Mouse (Mus musculus) 3T3-L1 (cell line): ENCODE measurements around the gene Naa60.
A peak's percentile ranks its signal among the peaks of the same experiment; 100 is the strongest.

Experiments
- DNase-seq: peaks from one replicate; pipeline ENCODE4 v3.0.0-alpha.2; 2015; ENCODE audit warnings: low read depth, low spot score

The Naa60 gene

GRCm38 (mm10) chr16:3885065-3885670, 13.0 kb downstream of the Naa60 start:
- DNase-seq: peak; percentile 36

DNA sequence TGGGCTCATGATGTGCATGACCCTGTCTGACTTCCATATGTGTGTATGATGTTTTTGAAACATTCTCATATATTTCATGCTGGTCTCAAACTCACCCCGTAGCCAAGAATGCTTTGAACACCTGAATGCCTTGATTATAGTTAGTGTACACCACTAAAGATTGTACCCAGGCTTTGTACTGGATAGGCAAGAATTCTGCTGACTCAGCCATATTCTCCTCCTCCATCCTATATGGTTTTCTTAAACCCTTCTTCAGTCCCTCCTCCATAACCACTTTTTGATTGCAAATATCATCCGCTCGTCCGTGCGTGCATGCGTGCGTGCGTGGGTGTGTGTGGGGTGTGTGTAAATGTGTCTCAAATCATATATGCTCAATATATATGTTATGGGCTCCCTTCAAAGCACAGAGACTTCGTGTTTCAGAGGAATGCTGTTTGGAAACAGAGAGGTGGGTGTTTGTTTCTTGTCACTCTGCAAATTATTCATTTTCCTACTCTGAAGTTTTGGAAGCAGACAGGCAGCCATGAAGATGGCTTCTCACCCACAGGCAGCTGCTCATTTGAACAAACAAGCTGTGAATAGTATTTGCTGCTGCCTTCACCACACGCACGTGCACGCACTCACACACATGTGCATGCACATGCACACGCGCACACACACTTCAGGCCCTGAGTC, 19.6 kb downstream of the Naa60 start:
- DNase-seq: no peak

DNA sequence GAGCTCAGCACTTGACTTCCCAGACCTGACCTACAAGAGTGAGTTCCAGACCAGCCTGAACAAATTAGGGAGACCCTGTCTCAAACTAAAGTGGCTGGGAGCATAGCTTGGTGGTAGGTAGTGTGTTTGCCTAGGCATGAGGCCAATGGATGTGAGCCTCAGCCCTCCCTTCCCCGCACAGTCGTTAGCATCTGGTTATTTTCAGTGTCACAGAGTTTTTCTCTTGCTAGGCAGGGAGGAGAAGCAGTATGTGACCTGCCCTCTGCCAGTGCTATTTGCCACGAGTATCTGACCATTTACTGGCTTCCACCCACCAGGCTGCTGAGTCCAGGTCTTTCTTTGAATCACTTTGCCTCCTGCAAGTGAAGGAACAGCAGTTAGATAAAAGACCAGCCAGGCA, 21.6 kb downstream of the Naa60 start:
- no peak for DNase-seq

- no peak for DNase-seq
Measured at GRCm38 (mm10) chr16:3895173-3895792, 23.1 kb downstream of the Naa60 start.

DNA sequence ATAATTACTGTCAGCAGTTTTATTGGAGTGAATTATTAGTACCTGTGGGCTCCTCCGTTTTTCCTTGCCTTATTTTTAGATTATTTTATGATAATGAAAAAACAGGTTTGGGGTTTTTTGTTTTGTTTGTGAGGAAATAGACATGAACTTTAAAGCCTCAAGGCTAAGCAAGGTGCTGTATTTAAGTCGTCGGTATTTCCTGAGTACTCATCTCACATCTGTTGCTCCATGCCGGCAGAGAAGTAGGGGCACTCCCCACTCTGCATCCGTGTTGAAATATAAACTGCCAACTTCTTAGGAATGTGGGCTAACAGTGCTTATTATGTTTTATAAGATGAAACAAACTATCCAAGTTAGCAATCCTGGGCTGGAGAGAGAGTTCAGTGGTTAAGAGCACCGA, 23.9 kb downstream of the Naa60 start:
- DNase-seq: no peak

- DNase-seq: no peak
Measured at GRCm38 (mm10) chr16:3896553-3896952, 24.4 kb downstream of the Naa60 start.

GRCm38 (mm10) chr16:3907471-3907870, 35.3 kb downstream of the Naa60 start:
- no peak for DNase-seq

DNA sequence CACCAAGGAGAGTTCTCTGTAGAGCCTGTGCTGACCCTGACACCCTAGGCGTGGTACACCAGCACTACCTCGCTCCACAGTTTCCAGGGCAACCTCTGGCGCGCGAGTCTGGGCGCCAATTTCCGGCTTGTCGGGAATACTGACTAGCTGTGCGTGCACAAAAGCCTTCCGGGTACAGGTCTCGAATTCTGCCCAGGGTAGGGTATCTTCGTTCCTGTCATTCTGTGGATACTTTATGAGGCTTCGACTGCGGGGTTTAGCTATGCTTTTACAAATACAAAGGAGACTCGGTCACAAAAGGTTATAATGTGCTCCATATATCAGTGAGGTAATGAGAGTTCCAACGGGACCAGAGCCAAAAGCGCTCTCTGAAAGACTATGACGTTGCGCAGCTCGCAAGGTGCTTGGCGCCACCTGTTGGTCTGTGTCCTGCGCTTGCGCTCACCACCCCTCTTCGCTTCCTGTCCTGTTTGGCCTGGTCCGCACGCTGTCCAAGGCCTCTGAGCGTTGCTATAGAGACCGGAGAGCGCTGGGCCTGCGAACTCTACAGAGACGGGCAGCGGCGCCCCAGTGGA, 36.4 kb downstream of the Naa60 start, which contains the start of the genes 1700037C18Rik and Cluap1:
Gene 1700037C18Rik (minus strand): TSS at position 153 of the 575 bp plus-strand sequence.
Gene Cluap1 (plus strand): TSS at position 265 of the 575 bp plus-strand sequence.
- peak; percentile 97 for DNase-seq

DNA sequence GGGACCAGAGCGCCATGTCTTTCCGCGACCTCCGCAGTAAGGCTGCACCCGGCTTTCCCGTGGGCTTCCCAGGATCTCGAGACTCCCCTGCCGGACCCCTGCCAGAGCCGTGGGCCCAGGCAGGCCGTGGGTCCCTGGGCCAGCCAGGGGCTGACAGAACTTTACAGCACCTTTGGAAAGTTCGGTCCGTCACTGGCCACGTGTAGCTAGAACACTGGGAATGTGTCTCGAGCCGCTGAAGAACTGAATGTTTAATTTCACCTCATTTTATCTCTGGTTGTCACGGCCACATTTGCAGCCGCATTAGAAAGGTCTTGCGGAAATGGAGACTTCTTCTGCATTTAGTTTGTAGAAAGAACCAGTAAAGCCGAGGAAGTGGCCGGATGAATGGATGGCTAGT, 36.9 kb downstream of the Naa60 start:
- no peak for DNase-seq

- no peak for DNase-seq
Measured at GRCm38 (mm10) chr16:3920756-3921155, 48.6 kb downstream of the Naa60 start.

DNA sequence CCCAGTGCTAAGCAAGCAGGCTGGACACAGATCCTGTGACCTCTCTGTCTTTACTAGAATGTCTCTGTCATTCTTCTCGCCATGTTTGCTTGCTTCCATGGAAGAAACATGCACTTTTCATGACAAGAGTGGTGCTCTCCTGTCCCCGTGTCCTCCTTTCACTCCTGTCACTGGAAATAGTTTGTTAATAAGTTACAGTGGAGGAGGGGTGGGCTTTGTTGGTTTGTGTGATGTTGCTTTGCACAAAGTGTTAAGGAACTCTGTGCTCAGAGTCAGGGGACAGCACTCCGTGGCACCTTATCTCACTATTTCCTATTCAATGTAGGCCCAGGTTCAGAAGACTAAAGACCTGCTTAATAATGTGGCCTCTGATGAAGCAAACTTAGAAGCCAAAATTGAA, 51.3 kb downstream of the Naa60 start:
- DNase-seq: peak; percentile 7

GRCm38 (mm10) chr16:3923966-3924365, 51.8 kb downstream of the Naa60 start:
- peak; percentile 92 for DNase-seq

DNA sequence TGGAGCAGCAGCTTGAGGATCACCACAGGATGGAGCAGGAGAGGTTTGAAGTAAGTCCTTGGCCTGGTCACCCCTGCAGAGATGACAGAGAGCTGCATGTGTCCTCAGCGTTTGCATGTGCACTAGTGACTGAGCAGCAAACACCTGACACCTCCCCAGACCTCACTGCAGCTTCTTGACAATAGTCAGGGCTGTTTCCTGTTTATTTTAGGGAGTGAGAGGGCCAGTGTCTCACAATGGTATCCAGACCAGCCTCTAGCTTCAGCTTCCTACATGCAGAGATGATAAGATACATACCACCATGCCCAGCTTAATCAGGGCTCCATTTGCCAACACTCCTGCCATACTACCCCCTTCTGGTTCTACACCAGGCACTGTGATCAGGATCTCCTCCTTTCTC, 56.4 kb downstream of the Naa60 start:
- no peak for DNase-seq

- DNase-seq: no peak
Measured at GRCm38 (mm10) chr16:3929151-3929550, 57.0 kb downstream of the Naa60 start.

DNA sequence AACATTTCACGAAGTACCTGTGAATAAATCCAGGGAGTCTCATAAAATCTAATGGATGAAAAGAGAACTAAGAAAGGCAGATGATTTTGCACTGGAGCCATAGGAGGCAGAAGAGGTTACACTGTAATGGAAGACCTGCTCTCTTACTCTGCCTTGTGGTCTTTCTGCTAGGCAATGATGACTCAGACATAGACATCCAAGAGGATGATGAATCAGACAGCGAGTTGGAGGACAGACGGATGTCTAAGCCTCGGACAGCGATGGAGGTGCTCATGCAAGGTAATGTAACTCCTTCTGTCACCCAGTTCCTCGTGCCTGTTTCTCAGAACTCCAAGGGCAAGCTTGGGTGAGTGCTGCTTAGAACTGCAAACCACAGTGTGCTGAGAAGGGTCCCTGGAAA, 61.4 kb downstream of the Naa60 start:
- DNase-seq: peak; percentile 75

DNA sequence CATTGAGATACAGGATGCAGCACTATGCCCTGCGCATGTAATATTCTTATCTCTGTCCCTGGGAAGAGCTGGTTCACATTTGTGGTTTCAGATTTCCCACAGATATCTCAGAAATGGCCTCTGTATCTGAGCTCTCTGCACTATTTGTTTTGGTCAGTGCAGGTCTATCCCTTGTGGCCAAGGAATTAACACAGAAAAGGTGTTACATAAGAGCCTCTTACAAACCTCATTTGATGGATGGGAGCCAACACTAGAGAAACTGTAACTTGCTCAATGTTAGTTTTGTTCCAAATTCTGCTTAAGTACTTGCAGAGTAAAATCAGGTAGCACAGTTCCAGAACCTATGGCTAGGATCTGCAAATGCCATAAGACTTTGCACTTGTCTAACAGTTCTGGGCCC, 61.9 kb downstream of the Naa60 start:
- peak; percentile 63 for DNase-seq

DNA sequence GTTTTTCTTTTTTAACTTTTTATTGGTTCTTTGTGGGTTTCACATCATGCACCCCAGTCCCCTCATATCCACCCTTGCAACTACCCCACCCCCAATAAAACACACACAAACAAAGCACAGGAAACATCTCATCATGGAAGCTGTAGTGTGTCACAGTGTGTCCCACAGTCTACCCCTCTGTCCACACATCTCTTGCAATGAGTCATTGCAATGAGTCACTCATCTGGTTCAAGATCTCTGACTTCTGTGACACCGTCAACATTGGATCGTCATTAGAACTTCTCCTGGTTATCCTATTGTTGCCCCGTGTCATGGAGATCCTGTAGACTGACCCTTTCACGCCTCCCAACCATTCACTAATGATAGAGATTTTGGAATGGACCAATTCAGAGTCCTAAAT, 62.5 kb downstream of the Naa60 start:
- peak; percentile 64 for DNase-seq

DNA sequence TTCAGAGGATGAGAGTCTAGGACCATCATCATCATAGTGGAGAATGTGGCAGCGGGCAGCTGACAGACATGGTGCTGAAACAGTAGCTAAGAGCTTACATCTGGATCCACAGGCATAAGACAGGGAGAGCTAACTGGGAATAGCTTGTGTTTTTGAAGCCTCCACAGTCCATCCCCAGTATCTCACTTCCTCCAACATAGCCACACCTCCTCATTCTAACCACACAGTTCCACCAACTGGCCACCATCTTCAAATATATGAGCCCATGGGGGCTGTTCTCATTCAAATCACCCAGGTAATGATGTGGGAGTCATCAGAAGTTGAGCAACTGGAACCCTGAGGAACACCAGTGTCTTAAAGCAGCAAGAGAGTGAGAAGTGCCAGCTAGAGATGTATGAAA, 79.0 kb downstream of the Naa60 start:
- DNase-seq: no peak
